Mouse (Mus musculus) liver, postnatal 0 days (tissue): ENCODE measurements at regions not wholly inside any gene's neighbourhood (a gene's known extent, or its start where the extent isn't known, plus 50 kb on each side); places are given as distances from the start of the nearest gene placed in this dataset.

Source experiments
- CTCF ChIP-seq: sonication (generic); IDR thresholded peaks from 2 replicates; pipeline ENCODE4 v1.5.1; 2016; ENCODE audit warnings: antibody characterized with exemption, low read depth
- EP300 ChIP-seq: IDR thresholded peaks from 2 replicates; pipeline ENCODE4 v1.6.1; 2016; ENCODE audit warnings: antibody characterized with exemption, low read depth, mild to moderate bottlenecking

- no peak for TF ChIP-seq CTCF
- no peak for TF ChIP-seq EP300
These were observed 81.1 kb upstream of the Ptch1 start for GRCm38 (mm10) chr13:63654514-63654913.
